Mouse (Mus musculus): ENCODE measurements around the gene Sh2d1b2.

The Sh2d1b2 gene

GRCm38 (mm10) chr1:170277016-170277415 is 44.5 kb downstream of the Sh2d1b2 start, which contains the start of gene Sh2d1b1:
Sh2d1b1 (plus strand) TSS chr1:170277320.
- in situ Hi-C loops (cut with MseI, MboI), result no loop called here

- in situ Hi-C loops (cut with MseI, MboI), result no loop called here
These were observed 50.0 kb downstream of the Sh2d1b2 start for GRCm38 (mm10) chr1:170282415-170283129.

GRCm38 (mm10) chr1:170292239-170292951 is 59.8 kb downstream of the Sh2d1b2 start:
- in situ Hi-C loops (cut with MseI, MboI), result loop anchor here (5.0 to 10.0 kb wide), 2 partner anchors 320 to 322 kb away; no protein-coding TSS in a partner anchor

GRCm38 (mm10) chr1:170293257-170293656 is 60.7 kb downstream of the Sh2d1b2 start:
- in situ Hi-C loops (cut with MseI, MboI), result loop anchor here (5.0 to 10.0 kb wide), 2 partner anchors 319 to 322 kb away; no protein-coding TSS in a partner anchor

- in situ Hi-C loops (cut with MseI, MboI), result loop anchor here (5.0 to 10.0 kb wide), 2 partner anchors 317 to 320 kb away; no protein-coding TSS in a partner anchor
These were observed 62.4 kb downstream of the Sh2d1b2 start for GRCm38 (mm10) chr1:170294786-170295570.

- in situ Hi-C loops (cut with MseI, MboI), result loop anchor here in 1 of 2 experiments (10.0 kb wide), 1 partner anchor 315 kb away; no protein-coding TSS in a partner anchor
These were observed 66.9 kb downstream of the Sh2d1b2 start for GRCm38 (mm10) chr1:170299496-170299895.

- in situ Hi-C loops (cut with MseI, MboI), result no loop called here
These were observed 69.1 kb downstream of the Sh2d1b2 start for GRCm38 (mm10) chr1:170301686-170302085.

GRCm38 (mm10) chr1:170302456-170302855 is 69.9 kb downstream of the Sh2d1b2 start:
- in situ Hi-C loops (cut with MseI, MboI), result no loop called here

- in situ Hi-C loops (cut with MseI, MboI), result no loop called here
These were observed 70.6 kb downstream of the Sh2d1b2 start for GRCm38 (mm10) chr1:170303103-170303502.
